Mouse (Mus musculus) heart, embryonic 13.5 days (tissue): ENCODE data around the gene Tob2. TPM values are rescaled to one million over a fixed set of nuclear protein-coding genes. Genes with fewer than 3 reads are reported as not detected.

Source experiments
- ATAC-seq: fragments of 200-750 bp; cut with Nextera tagmentation; 2 replicates; pipeline ENCODE4 v1.8.0; 2017; ENCODE audit warnings: moderate TSS enrichment; ENCODE audit not compliant: insufficient number of reproducible peaks, low FRiP score, low TSS enrichment; ENCODE audit errors: extremely low read depth
- H3K27ac ChIP-seq: fragments of 300-500 bp; sonication (generic); replicated peaks from 2 replicates; pipeline ENCODE4 v1.5.1; 2015; ENCODE audit warnings: moderate library complexity, mild to moderate bottlenecking, inconsistent platforms
- H3K27me3 ChIP-seq: fragments of 300-500 bp; sonication (generic); replicated peaks from 2 replicates; pipeline ENCODE4 v1.6.1; 2015; ENCODE audit warnings: mild to moderate bottlenecking, inconsistent platforms
- H3K36me3 ChIP-seq: fragments of 300-500 bp; sonication (generic); 2 replicates; pipeline ENCODE4 v1.6.1; 2015; ENCODE audit warnings: mild to moderate bottlenecking, inconsistent platforms
- H3K4me1 ChIP-seq: fragments of 300-500 bp; sonication (generic); 2 replicates; pipeline ENCODE4 v1.6.1; 2015; ENCODE audit warnings: inconsistent platforms
- H3K4me2 ChIP-seq: fragments of 300-500 bp; sonication (generic); 2 replicates; pipeline ENCODE4 v1.6.1; 2015; ENCODE audit warnings: inconsistent platforms, mild to moderate bottlenecking, moderate library complexity
- H3K4me3 ChIP-seq: fragments of 300-500 bp; sonication (generic); 2 replicates; pipeline ENCODE4 v1.5.1; 2015; ENCODE audit warnings: moderate library complexity, mild to moderate bottlenecking, inconsistent platforms
- H3K9ac ChIP-seq: fragments of 300-500 bp; sonication (generic); 2 replicates; pipeline ENCODE4 v1.6.1; 2015; ENCODE audit warnings: inconsistent platforms, mild to moderate bottlenecking, moderate library complexity
- H3K9me3 ChIP-seq: fragments of 300-500 bp; sonication (generic); 2 replicates; pipeline ENCODE4 v1.6.1; 2016; ENCODE audit warnings: inconsistent platforms
- WGBS: fragments of 180-500 bp; shearing (Covaris S2); methylation state at CpG from one replicate; pipeline ENCODE4 v1.1.7; 2015; ENCODE audit warnings: mixed read lengths; 5-methylcytosine and 5-hydroxymethylcytosine counted together
- polyA plus RNA-seq: library from polyadenylated mRNA; unstranded; fragments of >200 nt; fragmentation: Nextera tagmentation; extraction: Ambion mirVana; gene quantifications from 2 replicates; pipeline ENCODE4 v1.2.1, GENCODE M21; 2015

The Tob2 gene
- polyA plus RNA-seq, 1 experiment from 2014 or later: 11.8 TPM

GRCm38 (mm10) chr15:81836124-81836821 lies 22.3 kb downstream of the Tob2 start:
- peaks cover 50% of the 10 kb centered on the region for H3K4me1 ChIP-seq
- no peaks in the 10 kb centered on the region for H3K9me3 ChIP-seq
- peak overlapping the region; percentile 71 for H3K4me2 ChIP-seq
- peak; percentile 61 for ATAC-seq
- no peaks in the 10 kb centered on the region for H3K36me3 ChIP-seq
- peaks cover 9% of the 10 kb centered on the region for H3K27me3 ChIP-seq
- peak overlapping the region; percentile 49 for H3K4me3 ChIP-seq
- H3K27ac ChIP-seq: peak overlapping the region; percentile 66
- 2% methylated on average over 33 of the region's 33 CpGs for WGBS
- H3K9ac ChIP-seq: peak overlapping the region; percentile 75

DNA sequence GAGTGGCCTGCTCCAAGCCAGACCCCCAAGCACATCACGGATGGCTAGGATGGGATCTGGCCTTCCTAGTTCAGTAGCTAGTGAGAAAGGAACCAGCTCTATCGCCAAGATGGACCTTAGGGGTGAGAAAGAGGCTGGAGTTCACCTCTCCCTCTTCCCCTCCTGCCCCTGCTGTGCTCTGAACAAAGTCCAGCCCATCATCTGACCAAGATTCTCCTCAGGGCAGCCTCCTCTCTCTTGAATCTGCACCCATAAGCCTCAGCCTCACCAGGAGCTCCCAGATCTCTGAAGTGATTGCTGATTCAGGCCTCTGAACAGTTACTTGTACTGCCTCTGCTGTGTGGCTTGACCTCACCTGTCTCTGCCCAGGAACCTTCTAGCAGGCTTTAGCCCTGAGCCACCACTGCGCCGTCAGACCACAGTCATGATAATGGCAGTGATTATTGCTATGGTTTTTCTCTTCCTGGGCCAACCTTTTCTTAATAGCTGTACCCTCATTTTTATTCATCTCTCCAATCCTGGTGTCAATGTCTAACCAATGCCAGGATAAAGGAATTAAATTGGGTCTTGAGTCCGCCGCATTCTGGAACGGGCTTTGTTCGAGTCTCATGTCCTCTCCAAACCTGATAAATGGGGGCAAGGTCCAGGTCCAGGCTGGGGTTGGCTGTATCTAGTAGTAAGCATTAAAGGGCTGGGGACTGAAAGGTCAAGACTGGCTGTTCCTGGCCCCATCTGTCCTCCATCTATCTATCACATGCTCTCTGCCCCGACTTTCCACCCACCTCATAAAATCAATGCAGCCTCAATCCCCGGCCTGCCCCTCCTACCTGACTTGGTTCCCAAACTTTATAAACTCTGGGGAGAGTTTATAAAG lies 23.4 kb downstream of the Tob2 start:
- WGBS: 70% methylated on average over 10 of the region's 10 CpGs
- Histone ChIP-seq H3K27me3 (peaks cover 9% of the 10 kb centered on the region), H3K27ac (no peak overlapping the region), H3K9me3 (no peaks in the 10 kb centered on the region), H3K9ac (no peak overlapping the region), H3K4me2 (peak overlapping the region; percentile 71; the same call in 1 of the 2 replicates), H3K4me1 (peaks cover 54% of the 10 kb centered on the region), H3K4me3 (no peak overlapping the region), H3K36me3 (no peaks in the 10 kb centered on the region)
- no peak for ATAC-seq

- no peak overlapping the region for H3K4me2 ChIP-seq
- no peak overlapping the region for H3K4me3 ChIP-seq
- H3K4me1 ChIP-seq: peaks cover 44% of the 10 kb centered on the region
- no peak for ATAC-seq
- peaks cover 9% of the 10 kb centered on the region for H3K27me3 ChIP-seq
- H3K9ac ChIP-seq: peak overlapping the region; percentile 50
- no peaks in the 10 kb centered on the region for H3K9me3 ChIP-seq
- 39% methylated on average over 3 of the region's 3 CpGs for WGBS
- no peaks in the 10 kb centered on the region for H3K36me3 ChIP-seq
- H3K27ac ChIP-seq: peak overlapping the region; percentile 14; the same call in 1 of the 2 replicates
These were observed 24.3 kb downstream of the Tob2 start for GRCm38 (mm10) chr15:81834171-81834841.

DNA sequence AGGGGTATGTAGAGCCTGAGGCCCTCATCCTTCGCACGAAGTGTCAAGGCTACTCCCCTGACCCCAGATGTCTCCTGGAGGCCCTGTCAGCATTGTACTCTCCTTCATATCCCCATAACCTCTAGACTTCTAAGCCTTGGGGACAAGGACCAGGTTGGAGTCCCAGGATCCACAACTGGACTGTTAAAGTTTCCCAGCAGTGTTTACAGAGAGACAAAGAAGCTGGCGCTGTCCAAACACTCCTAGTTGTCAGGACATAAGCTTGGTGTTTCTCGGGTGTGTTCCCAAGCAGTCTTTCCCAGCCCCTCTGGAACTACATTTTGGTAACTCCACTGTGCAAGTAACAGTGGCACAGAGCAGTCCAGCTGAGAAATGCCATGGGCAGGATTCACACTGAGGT lies 25.1 kb downstream of the Tob2 start:
- WGBS: 68% methylated on average over 4 of the region's 4 CpGs
- no peaks in the 10 kb centered on the region for H3K36me3 ChIP-seq
- ATAC-seq: no peak
- no peak overlapping the region for H3K4me2 ChIP-seq
- H3K9me3 ChIP-seq: no peaks in the 10 kb centered on the region
- no peak overlapping the region for H3K9ac ChIP-seq
- H3K27me3 ChIP-seq: peaks cover 9% of the 10 kb centered on the region
- H3K27ac ChIP-seq: no peak overlapping the region
- H3K4me3 ChIP-seq: no peak overlapping the region
- H3K4me1 ChIP-seq: peaks cover 44% of the 10 kb centered on the region

DNA sequence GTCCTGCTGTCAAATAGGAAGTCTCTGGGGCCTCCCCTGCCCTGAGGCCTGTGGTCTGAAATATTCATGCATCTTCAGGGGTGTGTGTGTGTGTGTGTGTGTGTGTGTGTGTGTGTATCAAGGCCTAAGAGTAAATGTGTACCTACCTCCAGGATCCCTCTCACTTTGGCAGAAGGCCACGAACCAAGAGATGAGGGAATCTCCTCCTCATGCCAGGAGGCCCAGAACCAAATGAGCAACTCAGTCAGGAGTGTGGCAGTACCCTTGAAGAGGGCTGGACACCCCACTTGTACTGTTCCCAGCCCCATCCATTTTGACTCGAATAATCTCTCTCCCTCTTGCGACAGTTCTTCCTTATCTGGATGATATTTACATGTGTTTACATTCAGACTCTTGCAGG lies 26.4 kb downstream of the Tob2 start:
- 78% methylated on average over 3 of the region's 3 CpGs for whole genome bisulfite sequencing
- H3K9ac ChIP-seq: no peak overlapping the region
- H3K4me3 ChIP-seq: no peak overlapping the region
- no peak overlapping the region for H3K4me2 ChIP-seq
- H3K36me3 ChIP-seq: peaks cover 6% of the 10 kb centered on the region
- H3K9me3 ChIP-seq: no peaks in the 10 kb centered on the region
- no peak for ATAC-seq
- peaks cover 9% of the 10 kb centered on the region for H3K27me3 ChIP-seq
- no peak overlapping the region for H3K27ac ChIP-seq
- peaks cover 44% of the 10 kb centered on the region for H3K4me1 ChIP-seq

- H3K4me2 ChIP-seq: peak overlapping the region; percentile 49
- no peak overlapping the region for H3K27ac ChIP-seq
- peak overlapping the region; percentile 62 for H3K9ac ChIP-seq
- ATAC-seq: peak; percentile 77; the same call in 1 of the 2 replicates
- H3K4me3 ChIP-seq: no peak overlapping the region
- peaks cover 9% of the 10 kb centered on the region for H3K27me3 ChIP-seq
- 11% methylated on average over 24 of the region's 24 CpGs for WGBS
- peaks cover 15% of the 10 kb centered on the region for H3K36me3 ChIP-seq
- H3K9me3 ChIP-seq: no peaks in the 10 kb centered on the region
- H3K4me1 ChIP-seq: peaks cover 35% of the 10 kb centered on the region
These were observed 27.3 kb downstream of the Tob2 start for GRCm38 (mm10) chr15:81831136-81831825.

- Histone ChIP-seq H3K9me3 (no peaks in the 10 kb centered on the region), H3K27me3 (peaks cover 7% of the 10 kb centered on the region), H3K4me3 (no peak overlapping the region), H3K4me1 (peaks cover 28% of the 10 kb centered on the region), H3K36me3 (peaks cover 23% of the 10 kb centered on the region), H3K4me2 (no peak overlapping the region), H3K27ac (no peak overlapping the region), H3K9ac (no peak overlapping the region)
- no peak for ATAC-seq
- WGBS: 80% methylated on average over 4 of the region's 4 CpGs
These were observed 28.1 kb downstream of the Tob2 start for GRCm38 (mm10) chr15:81830530-81830929.

GRCm38 (mm10) chr15:81829208-81829580 lies 29.4 kb downstream of the Tob2 start:
- ATAC-seq: no peak
- H3K36me3 ChIP-seq: peaks cover 34% of the 10 kb centered on the region
- WGBS: 61% methylated on average over 2 of the region's 2 CpGs

GRCm38 (mm10) chr15:81828426-81829207 lies 30.0 kb downstream of the Tob2 start:
- peaks cover 17% of the 10 kb centered on the region; the same call in 1 of the 2 replicates for H3K4me1 ChIP-seq
- no peaks in the 10 kb centered on the region for H3K9me3 ChIP-seq
- WGBS: 68% methylated on average over 7 of the region's 7 CpGs
- no peak for ATAC-seq
- H3K27me3 ChIP-seq: no peaks in the 10 kb centered on the region
- peaks cover 40% of the 10 kb centered on the region for H3K36me3 ChIP-seq
- H3K9ac ChIP-seq: no peak overlapping the region
- H3K27ac ChIP-seq: no peak overlapping the region
- no peak overlapping the region for H3K4me2 ChIP-seq
- H3K4me3 ChIP-seq: no peak overlapping the region

More at GRCm38 (mm10) chr15:81829208-81829580, 29.4 kb downstream of the Tob2 start:
- Histone ChIP-seq H3K9ac (no peak overlapping the region), H3K4me2 (no peak overlapping the region), H3K27me3 (no peaks in the 10 kb centered on the region), H3K9me3 (no peaks in the 10 kb centered on the region), H3K4me1 (peaks cover 23% of the 10 kb centered on the region), H3K4me3 (no peak overlapping the region), H3K27ac (no peak overlapping the region)

GRCm38 (mm10) chr15:81824832-81825231 lies 33.8 kb downstream of the Tob2 start:
- Histone ChIP-seq H3K9ac (no peak overlapping the region), H3K4me3 (no peak overlapping the region), H3K9me3 (no peaks in the 10 kb centered on the region), H3K4me1 (0 out of 2 replicates have a peak, but pooled peaks cover 10% of the 10 kb centered on the region), H3K27me3 (no peaks in the 10 kb centered on the region), H3K27ac (no peak overlapping the region), H3K4me2 (no peak overlapping the region), H3K36me3 (peaks cover 77% of the 10 kb centered on the region)
- 80% methylated on average over 3 of the region's 3 CpGs for WGBS
- no peak for ATAC-seq
